25 mouse cellular contexts compared by ENCODE assay signal in genomic region chr6:56819124-56819487, GRCm38 (mm10). TPM values are rescaled to one million over a fixed set of nuclear protein-coding genes. Genes with fewer than 3 reads are reported as not detected.
DNase-seq lines count a peak whose midpoint lies in the region; ATAC-seq and TF ChIP-seq lines count a peak whose summit lies in the region.
"Had no signal": no experiment of that assay in that cellular context is flagged by ENCODE, and none has a peak within 500 bp of the region (broad histone marks: within the 10 kb centered on the region; RNA-seq: fewer than 3 reads in every experiment).

No protein-coding gene starts in this region.

- no peaks in the 10 kb centered on the region for H3K9me3 ChIP-seq in intestine, embryonic 14.5 days (ENCODE audit: control insufficient read depth, low read length)
- H3K9me3 ChIP-seq in intestine, postnatal 0 days (ENCODE audit: control insufficient read depth): no peaks in the 10 kb centered on the region
- H3K9me3 ChIP-seq in lung, embryonic 15.5 days: no peaks in the 10 kb centered on the region
- H3K9me3 ChIP-seq in lung, postnatal 0 days (ENCODE audit: low read length): no peaks in the 10 kb centered on the region
- H3K9me3 ChIP-seq: embryonic facial prominence, embryonic 10.5 days; embryonic facial prominence, embryonic 12.5 days; forebrain, embryonic 13.5 days; G1E had no signal

- no peak overlapping the region for H3K4me2 ChIP-seq in intestine, embryonic 14.5 days (ENCODE audit: low read length)
- H3K4me2 ChIP-seq in intestine, postnatal 0 days (replicated peaks; ENCODE audit: low read depth): no peak overlapping the region
- H3K4me2 ChIP-seq in lung, embryonic 15.5 days: no peak overlapping the region
- no peak overlapping the region for H3K4me2 ChIP-seq in lung, postnatal 0 days (replicated peaks; ENCODE audit: low read depth, low read length)
- H3K4me2 ChIP-seq: embryonic facial prominence, embryonic 12.5 days; forebrain, embryonic 13.5 days had no signal

- no peaks in the 10 kb centered on the region for H3K27me3 ChIP-seq in intestine, embryonic 14.5 days (replicated peaks; ENCODE audit: control insufficient read depth, insufficient read depth, low read length)
- H3K27me3 ChIP-seq in intestine, postnatal 0 days (replicated peaks; ENCODE audit: control insufficient read depth, insufficient read depth, low read length): no peaks in the 10 kb centered on the region
- H3K27me3 ChIP-seq in lung, embryonic 15.5 days: no peaks in the 10 kb centered on the region
- no peaks in the 10 kb centered on the region for H3K27me3 ChIP-seq in lung, postnatal 0 days (replicated peaks; ENCODE audit: insufficient read depth, low read length)
- H3K27me3 ChIP-seq: CH12.LX; embryonic facial prominence, embryonic 12.5 days; forebrain, embryonic 13.5 days had no signal

- TF ChIP-seq EP300 in lung, postnatal 0 days (IDR thresholded peaks at IDR 0.05): no peak

- H3K36me3 ChIP-seq in intestine, embryonic 14.5 days (ENCODE audit: control insufficient read depth, insufficient read depth, low read length): no peaks in the 10 kb centered on the region
- no peaks in the 10 kb centered on the region for H3K36me3 ChIP-seq in intestine, postnatal 0 days (ENCODE audit: control insufficient read depth, insufficient read depth)
- no peaks in the 10 kb centered on the region for H3K36me3 ChIP-seq in lung, embryonic 15.5 days
- no peaks in the 10 kb centered on the region for H3K36me3 ChIP-seq in lung, postnatal 0 days (ENCODE audit: insufficient read depth, low read length)
- H3K36me3 ChIP-seq: embryonic facial prominence, embryonic 10.5 days; embryonic facial prominence, embryonic 12.5 days; G1E had no signal

- no peak for ATAC-seq in intestine, embryonic 14.5 days (replicated peaks; ENCODE audit: low FRiP score, low TSS enrichment, low read depth)
- ATAC-seq in intestine, postnatal 0 days: no peak
- no peak for ATAC-seq in lung, embryonic 15.5 days (ENCODE audit: borderline replicate concordance, extremely low read depth, low FRiP score, low TSS enrichment)
- ATAC-seq in lung, postnatal 0 days: no peak; the same call in 1 of the 2 replicates
- ATAC-seq: activated CD4-positive, CD25-positive, alpha-beta regulatory T cell, adult 4 months; CD4-positive, CD25-positive, alpha-beta regulatory T cell, adult 4 months; forebrain, embryonic 13.5 days; Patski had no signal

- TF ChIP-seq CTCF in intestine, postnatal 0 days (IDR thresholded peaks at IDR 0.05; ENCODE audit: low read depth): no peak
- TF ChIP-seq CTCF in lung, postnatal 0 days (IDR thresholded peaks at IDR 0.05): no peak

- 84% methylated on average over 2 of the region's 2 CpGs for WGBS in intestine, embryonic 14.5 days
- 89% methylated on average over 2 of the region's 2 CpGs for WGBS in intestine, postnatal 0 days
- 54% methylated on average over 2 of the region's 2 CpGs for WGBS in lung, embryonic 15.5 days
- 60% methylated on average over 2 of the region's 2 CpGs for WGBS in lung, postnatal 0 days

- DNase-seq in heart, adult 11 months: peak; percentile 24
- no peak for DNase-seq in heart, postnatal 25 days (ENCODE audit: low spot score)
- peak; percentile 7 for DNase-seq in intestine, embryonic 14.5 days (ENCODE audit: low spot score)
- DNase-seq in lung, postnatal 14 days: no peak
- no peak for DNase-seq in lung, postnatal 0 days (ENCODE audit: low spot score)
- DNase-seq in lung, adult 18-20 months: no peak
- DNase-seq: adrenal gland, adult 8-10 months; adrenal gland, postnatal 14 days; adrenal gland, postnatal 36 days; B cell, adult 2 months; cerebellum, adult 11-12 months; cerebellum, adult 2 months; cerebellum, adult 9-10 months; cerebellum, postnatal 10 days; cerebellum, postnatal 25 days had no signal

- no peak overlapping the region for H3K9ac ChIP-seq in intestine, embryonic 14.5 days (ENCODE audit: low read length)
- H3K9ac ChIP-seq in intestine, postnatal 0 days (ENCODE audit: low read depth, low read length): no peak overlapping the region
- no peak overlapping the region for H3K9ac ChIP-seq in lung, embryonic 15.5 days
- H3K9ac ChIP-seq in lung, postnatal 0 days (replicated peaks; ENCODE audit: low read depth): no peak overlapping the region
- H3K9ac ChIP-seq: embryonic facial prominence, embryonic 12.5 days; forebrain, embryonic 13.5 days had no signal

- intact Hi-C loops in heart, postnatal 25 days (cut with DNase I): loop anchor here (10.0 kb wide), 1 partner anchor 246 kb away; the partner anchor contains the start of gene Vmn1r9

- no peak overlapping the region for H3K27ac ChIP-seq in intestine, embryonic 14.5 days (ENCODE audit: low read depth)
- H3K27ac ChIP-seq in intestine, postnatal 0 days (ENCODE audit: low read depth, low read length): no peak overlapping the region
- peak overlapping the region; percentile 66; the same call in 1 of the 2 replicates for H3K27ac ChIP-seq in lung, embryonic 15.5 days
- H3K27ac ChIP-seq in lung, postnatal 0 days (ENCODE audit: low read length): 0 out of 2 replicates have a peak overlapping the region, but pooled peaks have one; percentile 38
- H3K27ac ChIP-seq: embryonic facial prominence, embryonic 10.5 days; embryonic facial prominence, embryonic 12.5 days; forebrain, embryonic 13.5 days had no signal

- no peaks in the 10 kb centered on the region for H3K4me1 ChIP-seq in intestine, embryonic 14.5 days (replicated peaks; ENCODE audit: control insufficient read depth, insufficient read depth, low read length)
- no peaks in the 10 kb centered on the region for H3K4me1 ChIP-seq in intestine, postnatal 0 days (replicated peaks; ENCODE audit: control insufficient read depth, insufficient read depth, low read length)
- H3K4me1 ChIP-seq in lung, embryonic 15.5 days: no peaks in the 10 kb centered on the region
- no peaks in the 10 kb centered on the region for H3K4me1 ChIP-seq in lung, postnatal 0 days (ENCODE audit: insufficient read depth, low read depth, low read length)
- H3K4me1 ChIP-seq: embryonic facial prominence, embryonic 10.5 days; embryonic facial prominence, embryonic 12.5 days; forebrain, embryonic 13.5 days had no signal

- no peak overlapping the region for H3K4me3 ChIP-seq in intestine, embryonic 14.5 days (ENCODE audit: low read depth, low read length)
- H3K4me3 ChIP-seq in intestine, postnatal 0 days (ENCODE audit: low read depth, low read length): no peak overlapping the region
- no peak overlapping the region for H3K4me3 ChIP-seq in lung, embryonic 15.5 days
- H3K4me3 ChIP-seq in lung, postnatal 0 days (ENCODE audit: low read depth, low read length): no peak overlapping the region
- H3K4me3 ChIP-seq: embryonic facial prominence, embryonic 10.5 days; embryonic facial prominence, embryonic 12.5 days; forebrain, embryonic 13.5 days had no signal

RNA-seq across cellular contexts. Expression of gene Fkbp9, which starts 12.8 kb away (rescaled TPM):
- total RNA-seq in heart, postnatal 25 days (2021): 10 to 100 TPM; 77.3 to 84.5 TPM
- polyA plus RNA-seq in intestine, embryonic 14.5 days (2014; fragmentation: Nextera tagmentation; extraction: Ambion mirVana): 111 and 113 TPM in 2 replicates
- 38.0 and 39.4 TPM in 2 replicates for polyA plus RNA-seq in intestine, postnatal 0 days (2015; fragmentation: Nextera tagmentation; extraction: Ambion mirVana)
- polyA plus RNA-seq in lung, embryonic 15.5 days (2015; fragmentation: Nextera tagmentation; extraction: Ambion mirVana): 193 and 196 TPM in 2 replicates
- 130 and 134 TPM in 2 replicates for polyA plus RNA-seq in lung, postnatal 0 days (2015; fragmentation: Nextera tagmentation; extraction: Ambion mirVana)
- polyA plus RNA-seq: activated CD4-positive, CD25-positive, alpha-beta regulatory T cell, adult 4 months; CD4-positive, CD25-positive, alpha-beta regulatory T cell, adult 4 months; G1E had no signal

RNA-seq across cellular contexts. Expression of gene Kbtbd2, which starts 21.5 kb away (rescaled TPM):
- total RNA-seq in heart, postnatal 25 days (2021): 10 to 100 TPM; 30.1 to 30.7 TPM
- polyA plus RNA-seq in intestine, embryonic 14.5 days (2014; fragmentation: Nextera tagmentation; extraction: Ambion mirVana): 24.5 and 30.4 TPM in 2 replicates
- 8.1 TPM in 2 replicates for polyA plus RNA-seq in intestine, postnatal 0 days (2015; fragmentation: Nextera tagmentation; extraction: Ambion mirVana)
- polyA plus RNA-seq in lung, embryonic 15.5 days (2015; fragmentation: Nextera tagmentation; extraction: Ambion mirVana): 30.6 and 31.6 TPM in 2 replicates
- polyA plus RNA-seq in lung, postnatal 0 days (2015; fragmentation: Nextera tagmentation; extraction: Ambion mirVana): 20.5 and 21.5 TPM in 2 replicates

Comparison
In these comparisons a context has a peak if more than half of its experiments do, and no peak if none do; other contexts are left out.
1. DNase-seq: peak in heart, adult 11 months (single experiment) and intestine, embryonic 14.5 days (single experiment); none in heart, postnatal 25 days (single experiment), lung, postnatal 14 days (single experiment), lung, postnatal 0 days (single experiment) and lung, adult 18-20 months (0 of 2).
2. H3K27ac ChIP-seq: peak in lung, embryonic 15.5 days (single experiment) and lung, postnatal 0 days (single experiment); none in intestine, embryonic 14.5 days (single experiment) and intestine, postnatal 0 days (single experiment).